Mouse (Mus musculus) testis, adult 2 months (tissue): ENCODE measurements around the gene Get4.

Experiments used
- CTCF ChIP-seq: fragments of 200-500 bp; IDR thresholded peaks from 2 replicates; pipeline ENCODE4 v1.5.1; 2012; ENCODE audit warnings: low read depth, mild to moderate bottlenecking, inconsistent platforms, low read length, moderate library complexity; ENCODE audit not compliant: control insufficient read depth, insufficient read depth, insufficient replicate concordance
- POLR2A ChIP-seq: fragments of 200-500 bp; IDR thresholded peaks from 2 replicates; pipeline ENCODE4 v1.6.1; 2012; ENCODE audit warnings: low read depth, mild to moderate bottlenecking, inconsistent platforms, low read length, moderate library complexity; ENCODE audit not compliant: control insufficient read depth

- TF ChIP-seq POLR2A (peak; percentile 54; the same call in 1 of the 2 replicates), CTCF (no peak)
These were observed 1.2 kb downstream of the Get4 start for GRCm38 (mm10) chr5:139253301-139253741.
